Mouse (Mus musculus) adrenal gland (tissue): ENCODE data around the gene Lgr5.

Experiments used
- intact Hi-C: fragments of 180-260 bp; cut with DNase I; formaldehyde crosslinking; loops from one replicate; pipeline ENCODE4 v1.15.1; 2025

The Lgr5 gene

DNA sequence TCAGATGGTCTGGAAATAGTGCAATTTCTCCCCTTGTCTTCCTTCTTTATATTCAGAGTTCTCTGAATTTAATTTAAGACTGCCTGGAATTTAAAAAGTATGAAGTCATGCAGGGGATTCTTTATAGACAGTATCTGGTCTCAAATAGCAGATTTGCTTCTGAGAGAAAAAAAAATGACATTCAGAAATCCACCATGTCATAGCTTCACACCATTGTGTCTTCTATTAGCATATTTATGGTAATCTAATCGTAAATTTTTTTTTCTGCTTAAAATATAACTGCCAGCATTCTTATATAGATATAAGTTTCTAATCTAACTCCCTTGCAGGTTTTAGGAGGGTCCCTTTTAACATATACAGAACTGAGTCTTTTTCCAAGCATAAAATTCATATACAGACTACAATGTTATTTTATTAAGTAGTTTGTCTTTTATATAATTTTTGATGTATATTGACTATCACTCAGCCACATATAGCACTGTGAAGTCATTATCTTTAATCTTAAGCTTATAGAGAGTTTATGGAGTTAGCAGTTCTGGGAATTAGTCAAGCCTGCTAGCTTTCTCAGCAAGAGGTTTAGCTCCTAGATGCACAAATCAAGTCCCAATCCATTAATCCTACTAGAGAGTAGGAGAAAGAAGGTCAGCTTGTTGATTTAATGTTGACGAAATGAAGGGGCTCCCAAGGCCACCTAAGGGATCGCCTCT is 15.7 kb downstream of the Lgr5 start:
- intact Hi-C loops, result no loop called here

- intact Hi-C loops, result no loop called here
Measured at GRCm38 (mm10) chr10:115571317-115571716, 16.3 kb downstream of the Lgr5 start.

- intact Hi-C loops, result no loop called here
Measured at GRCm38 (mm10) chr10:115570577-115570976, 17.0 kb downstream of the Lgr5 start.

GRCm38 (mm10) chr10:115569712-115570491 is 17.7 kb downstream of the Lgr5 start, which contains the start of gene A930009A15Rik:
Gene A930009A15Rik (plus strand): TSS chr10:115569986.
- intact Hi-C loops, result no loop called here

- intact Hi-C loops, result no loop called here
Measured at GRCm38 (mm10) chr10:115563961-115564360, 23.6 kb downstream of the Lgr5 start.

DNA sequence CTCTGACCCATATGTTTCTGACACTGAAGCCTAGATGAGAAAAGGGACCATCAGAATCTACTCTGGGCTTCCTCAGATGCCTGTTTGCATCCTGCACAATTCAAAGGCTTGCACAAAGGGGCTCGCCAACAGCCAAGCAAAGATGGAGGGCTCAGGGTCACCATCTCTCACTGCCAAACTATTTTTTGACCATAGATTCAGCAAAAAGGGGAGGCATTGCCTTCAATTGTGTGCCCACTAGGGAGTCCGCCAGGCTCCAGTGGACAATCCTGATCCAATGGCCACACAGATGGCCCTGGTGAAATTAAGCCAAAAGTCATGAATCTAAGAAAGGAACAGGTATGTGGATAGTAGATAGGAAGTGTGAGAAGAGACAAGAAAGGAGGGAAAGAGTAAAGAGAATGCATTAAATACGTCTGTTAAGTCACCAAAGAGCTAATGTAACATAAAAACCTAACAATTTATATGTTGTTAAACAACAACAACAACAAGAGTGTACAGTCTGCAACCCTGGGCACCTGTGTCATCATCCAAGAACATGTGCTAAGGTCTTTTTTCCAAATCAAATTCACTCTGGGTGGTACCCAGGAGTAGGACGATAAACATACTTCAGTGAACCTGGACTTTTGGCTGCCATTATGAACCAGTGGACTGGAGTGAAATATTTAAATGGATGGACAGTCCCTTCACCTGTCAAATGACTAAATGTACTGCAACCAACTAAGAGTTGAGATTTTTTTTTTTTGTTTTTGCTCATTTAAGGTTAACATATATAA is 24.5 kb downstream of the Lgr5 start:
- intact Hi-C loops, result no loop called here

- intact Hi-C loops, result no loop called here
Measured at GRCm38 (mm10) chr10:115561136-115561880, 26.3 kb downstream of the Lgr5 start.

- intact Hi-C loops, result no loop called here
Measured at GRCm38 (mm10) chr10:115556738-115557242, 30.8 kb downstream of the Lgr5 start.

DNA sequence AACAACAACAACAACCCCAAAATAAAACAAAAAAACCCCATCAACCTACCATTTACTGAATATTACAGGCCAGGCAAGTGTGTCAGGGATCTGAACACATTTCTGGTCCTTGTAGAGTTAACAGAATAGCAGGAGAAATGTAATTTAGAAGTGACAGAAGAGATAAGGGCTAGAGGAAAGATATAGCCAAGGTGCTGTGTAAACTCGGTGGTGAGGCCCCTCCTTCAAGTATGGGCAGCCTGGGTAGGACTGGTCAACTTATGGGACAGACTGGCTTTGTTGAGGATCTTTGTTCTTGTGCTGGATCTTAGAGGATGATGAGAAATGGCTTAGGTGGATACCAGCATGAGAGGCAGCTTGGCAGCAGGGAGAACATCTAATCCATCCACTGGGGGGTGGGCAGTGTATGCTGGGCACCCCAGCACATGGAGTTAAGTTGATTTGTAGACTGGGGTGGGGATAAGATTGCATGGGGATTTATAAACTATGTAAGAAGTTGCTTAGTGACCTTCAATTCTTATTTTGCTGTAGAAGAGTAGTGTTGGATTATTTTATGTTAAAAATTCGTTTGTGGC is 32.3 kb downstream of the Lgr5 start:
- intact Hi-C loops, result no loop called here

- intact Hi-C loops, result no loop called here
Measured at GRCm38 (mm10) chr10:115553352-115554113, 34.0 kb downstream of the Lgr5 start.

GRCm38 (mm10) chr10:115551069-115551468 is 36.5 kb downstream of the Lgr5 start:
- intact Hi-C loops, result no loop called here

DNA sequence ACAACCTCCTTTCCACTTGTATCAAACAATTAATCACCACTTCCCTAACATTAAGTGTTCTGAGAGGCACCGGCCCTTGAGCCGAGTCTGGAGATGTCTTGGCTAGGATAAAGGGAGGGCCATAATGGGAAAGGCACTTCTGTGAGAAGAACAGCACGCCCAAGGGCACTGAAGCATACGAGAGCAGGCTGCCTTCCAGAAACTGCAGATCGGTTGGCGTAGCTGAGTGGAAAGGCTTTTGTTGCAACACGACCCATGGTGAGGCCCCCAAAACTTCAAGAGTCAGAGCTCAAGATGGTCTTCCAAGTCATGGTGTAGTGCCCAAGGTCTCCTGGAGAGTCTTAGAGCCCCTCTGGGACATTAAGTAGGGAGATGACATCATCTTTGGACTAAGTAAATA is 37.3 kb downstream of the Lgr5 start:
- intact Hi-C loops, result no loop called here

GRCm38 (mm10) chr10:115542917-115543316 is 44.7 kb downstream of the Lgr5 start:
- intact Hi-C loops, result no loop called here

DNA sequence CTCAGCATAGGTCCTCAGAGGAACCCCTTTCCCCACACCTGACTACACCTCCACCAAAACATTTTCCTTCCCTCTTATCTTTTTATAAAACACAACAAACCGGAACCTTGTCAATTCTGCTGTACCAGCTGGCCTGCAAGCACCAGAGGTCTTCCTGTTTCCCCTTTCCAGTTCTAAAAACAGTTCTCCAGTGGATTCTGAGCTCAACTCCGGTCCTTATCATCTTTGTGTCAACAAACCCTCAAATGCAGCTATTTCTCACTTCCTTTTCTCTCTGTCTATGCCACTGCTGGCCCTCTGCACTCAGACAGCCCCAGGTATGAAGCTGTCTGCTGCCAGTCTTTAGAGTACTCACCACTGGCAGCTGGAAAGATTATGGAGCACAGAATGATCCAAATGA is 56.8 kb downstream of the Lgr5 start:
- intact Hi-C loops, result no loop called here

- intact Hi-C loops, result no loop called here
Measured at GRCm38 (mm10) chr10:115529768-115530167, 57.8 kb downstream of the Lgr5 start.

DNA sequence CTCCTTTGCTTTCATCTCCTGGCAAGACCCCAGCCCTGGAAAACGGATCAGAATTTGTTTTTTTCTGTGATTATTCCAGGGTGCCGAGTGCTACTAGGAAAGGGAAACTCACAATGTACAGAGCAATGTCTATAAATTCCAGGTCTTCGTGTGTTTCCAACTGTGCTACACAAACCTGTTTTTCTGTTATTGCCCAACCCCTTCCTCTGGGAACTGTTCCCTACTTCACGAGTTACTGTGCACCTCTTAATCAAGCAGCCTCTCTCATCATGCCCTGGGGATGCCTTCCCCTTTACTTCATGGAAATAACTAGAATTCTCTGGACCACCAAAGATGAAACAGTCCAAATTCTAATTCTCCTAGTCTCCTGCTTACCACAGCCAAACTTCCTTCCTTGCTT is 58.7 kb downstream of the Lgr5 start:
- intact Hi-C loops, result no loop called here

GRCm38 (mm10) chr10:115521081-115521451 is 66.5 kb downstream of the Lgr5 start:
- intact Hi-C loops, result no loop called here

GRCm38 (mm10) chr10:115520200-115521080 is 67.1 kb downstream of the Lgr5 start:
- intact Hi-C loops, result no loop called here

DNA sequence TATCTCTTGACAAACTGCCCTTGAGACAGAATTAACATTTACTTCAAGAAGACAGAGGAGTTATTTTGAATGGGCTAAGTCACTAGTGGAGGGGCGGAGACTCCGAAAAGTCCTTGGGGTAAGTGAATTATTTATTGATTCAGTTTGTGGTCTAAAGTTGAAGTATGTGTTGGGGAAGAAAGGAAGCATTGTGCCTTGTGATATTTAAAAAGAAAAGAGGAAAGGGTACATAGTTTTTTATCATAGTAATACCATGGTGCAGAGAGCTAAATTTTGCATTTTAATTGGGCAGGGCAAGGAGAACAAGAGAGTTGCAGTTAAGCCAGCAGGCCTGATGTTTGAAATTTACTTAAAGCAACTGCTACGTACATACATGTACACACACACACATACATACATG is 68.7 kb downstream of the Lgr5 start:
- intact Hi-C loops, result no loop called here
